9 mouse cellular contexts compared by ENCODE assay signal in genomic region chr4:40828910-40829309, GRCm38 (mm10). TPM values are rescaled to one million over a fixed set of nuclear protein-coding genes. Genes with fewer than 3 reads are reported as not detected.
DNase-seq lines count a peak whose midpoint lies in the region; ATAC-seq lines count a peak whose summit lies in the region.
"Had no signal": no experiment of that assay in that cellular context is flagged by ENCODE, and none has a peak within 500 bp of the region (broad histone marks: within the 10 kb centered on the region; RNA-seq: fewer than 3 reads in every experiment).

No protein-coding gene starts in this region.

- no peak overlapping the region for H3K4me3 ChIP-seq in brown adipose tissue, adult 24 weeks (ENCODE audit: insufficient read depth, low read depth, low read length)
- H3K4me3 ChIP-seq in intestine, embryonic 15.5 days (replicated peaks) = no peak overlapping the region
- no peak overlapping the region for H3K4me3 ChIP-seq in forebrain, embryonic 12.5 days (replicated peaks)
- H3K4me3 ChIP-seq: midbrain, embryonic 12.5 days had no signal

- H3K36me3 ChIP-seq in intestine, embryonic 15.5 days = no peaks in the 10 kb centered on the region
- no peaks in the 10 kb centered on the region for H3K36me3 ChIP-seq in forebrain, embryonic 12.5 days (replicated peaks)
- H3K36me3 ChIP-seq: midbrain, embryonic 12.5 days had no signal

- WGBS in intestine, embryonic 15.5 days = 66% methylated on average over 7 of the region's 7 CpGs
- WGBS in forebrain, embryonic 12.5 days = 86% methylated on average over 7 of the region's 7 CpGs

- H3K4me1 ChIP-seq in brown adipose tissue, adult 24 weeks (ENCODE audit: control insufficient read depth, insufficient read depth, insufficient read length, low read length) = peaks cover 31% of the 10 kb centered on the region
- no peaks in the 10 kb centered on the region for H3K4me1 ChIP-seq in intestine, embryonic 15.5 days (replicated peaks)
- H3K4me1 ChIP-seq in forebrain, embryonic 12.5 days = no peaks in the 10 kb centered on the region
- H3K4me1 ChIP-seq: midbrain, embryonic 12.5 days had no signal

- H3K4me2 ChIP-seq in intestine, embryonic 15.5 days (replicated peaks) = no peak overlapping the region
- no peak overlapping the region for H3K4me2 ChIP-seq in forebrain, embryonic 12.5 days
- H3K4me2 ChIP-seq: midbrain, embryonic 12.5 days had no signal

- peak; percentile 55; the same call in 1 of the 2 replicates for ATAC-seq in intestine, embryonic 15.5 days
- ATAC-seq in forebrain, embryonic 12.5 days (ENCODE audit: low FRiP score) = no peak

- DNase-seq in NIH3T3 (ENCODE audit: low read depth) = peak; percentile 77
- peak; percentile 85 to 91 for DNase-seq in lung, adult 18-20 months
- no peak for DNase-seq in cerebellum, adult 8-10 months
- no peak for DNase-seq in left cerebral cortex, adult 18-20 months (ENCODE audit: low spot score in 2 of 2)
- no peak for DNase-seq in cerebellum, adult 9-10 months

- peak overlapping the region; percentile 59 for H3K27ac ChIP-seq in brown adipose tissue, adult 24 weeks (replicated peaks; ENCODE audit: low read depth, low read length)
- H3K27ac ChIP-seq in intestine, embryonic 15.5 days = no peak overlapping the region
- H3K27ac ChIP-seq in forebrain, embryonic 12.5 days = no peak overlapping the region
- H3K27ac ChIP-seq: midbrain, embryonic 12.5 days had no signal

- H3K9me3 ChIP-seq in intestine, embryonic 15.5 days = no peaks in the 10 kb centered on the region
- no peaks in the 10 kb centered on the region for H3K9me3 ChIP-seq in forebrain, embryonic 12.5 days
- H3K9me3 ChIP-seq: midbrain, embryonic 12.5 days had no signal

- no peak overlapping the region for H3K9ac ChIP-seq in intestine, embryonic 15.5 days
- H3K9ac ChIP-seq in forebrain, embryonic 12.5 days = no peak overlapping the region
- H3K9ac ChIP-seq: midbrain, embryonic 12.5 days had no signal

- H3K27me3 ChIP-seq in intestine, embryonic 15.5 days (replicated peaks) = no peaks in the 10 kb centered on the region
- H3K27me3 ChIP-seq in forebrain, embryonic 12.5 days = no peaks in the 10 kb centered on the region
- H3K27me3 ChIP-seq: midbrain, embryonic 12.5 days had no signal

RNA-seq across cellular contexts. Expression of gene B4galt1, which starts 24.9 kb away (rescaled TPM):
- 33.0 and 33.8 TPM in 2 replicates for polyA plus RNA-seq in brown adipose tissue, adult 24 weeks (2012; ENCODE audit: insufficient read depth, insufficient read length, missing spikeins)
- 30.2 and 33.2 TPM in 2 replicates for polyA plus RNA-seq in intestine, embryonic 15.5 days (2015; fragmentation: Nextera tagmentation; extraction: Ambion mirVana)
- 1 to 10 TPM; 4.7 to 5.4 TPM for total RNA-seq in left cerebral cortex, adult 18-20 months (2021)
- 12.8 and 14.0 TPM in 2 replicates for polyA plus RNA-seq in forebrain, embryonic 12.5 days (2016; fragmentation: Nextera tagmentation; extraction: Ambion mirVana)

Comparison
In these comparisons a context has a peak if more than half of its experiments do, and no peak if none do; other contexts are left out.
1. DNase-seq: peak in NIH3T3 (single experiment) and lung, adult 18-20 months (2 of 2); none in cerebellum, adult 8-10 months (single experiment), left cerebral cortex, adult 18-20 months (0 of 2) and cerebellum, adult 9-10 months (single experiment).